Mouse (Mus musculus) c-Kit-positive CD71-positive TER-119-positive erythroid progenitor cells, embryonic 14.5 days (primary cell): ENCODE results near the gene Dnajc13.

ENCODE experiments used
- DNase-seq: peaks from one replicate; pipeline ENCODE4 v3.0.0-alpha.2; 2013; ENCODE audit warnings: low spot score

Dnajc13 gene

DNA sequence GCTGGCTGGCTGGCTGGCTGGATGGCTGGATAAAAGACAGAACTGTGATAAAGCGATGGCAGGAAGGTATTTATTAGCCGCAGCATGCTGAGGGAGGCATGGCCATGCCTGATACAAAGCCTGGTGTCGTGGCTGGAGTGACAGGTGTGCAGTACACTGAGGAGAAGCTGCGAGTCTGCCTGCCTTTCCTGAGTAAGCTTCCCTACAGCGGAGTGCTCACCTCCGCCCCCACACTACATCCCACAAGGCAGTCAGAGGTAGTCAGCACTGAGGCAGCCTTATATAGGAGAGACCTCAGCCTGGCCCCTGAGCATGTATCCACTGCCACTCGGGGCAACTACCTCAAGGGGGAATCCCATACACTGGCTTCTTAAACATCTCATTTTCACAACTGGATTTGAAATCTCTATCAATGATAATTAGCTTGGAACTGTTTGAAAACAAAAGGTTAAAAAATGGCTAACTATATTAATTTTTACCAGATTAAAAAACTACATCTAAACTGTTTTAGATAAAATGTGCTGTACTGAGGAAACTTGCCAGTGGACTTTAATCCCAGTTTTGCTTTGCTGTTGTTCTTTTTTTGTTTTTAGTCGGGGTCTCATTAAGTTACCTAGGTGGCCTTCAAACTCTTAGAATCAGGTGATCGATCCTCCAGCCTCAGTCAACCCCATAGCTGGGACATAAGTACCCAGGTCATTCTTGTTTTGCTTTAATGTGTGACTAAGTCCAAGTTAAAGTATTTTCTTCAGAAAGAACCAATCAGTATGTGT lies 8.1 kb downstream of the Dnajc13 start:
- no peak for DNase-seq

DNA sequence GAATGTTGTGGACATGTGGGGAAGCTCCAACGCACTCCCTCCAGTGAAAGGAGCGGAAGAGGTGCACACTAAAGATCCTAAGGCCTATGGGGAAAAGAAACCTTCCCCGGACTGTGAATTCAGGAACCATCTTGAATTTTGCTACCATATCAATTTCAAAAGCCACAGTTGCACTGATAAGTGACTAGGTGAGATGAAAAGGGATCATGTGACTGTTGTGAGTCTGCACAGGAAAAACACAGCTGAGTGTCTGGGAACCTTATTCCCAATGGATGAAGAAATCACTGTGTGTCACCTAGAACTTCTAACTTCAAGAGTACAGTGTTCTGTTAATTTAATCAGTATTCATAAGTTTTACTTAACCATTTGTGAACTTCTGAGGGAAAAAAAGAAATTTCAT lies 10.1 kb downstream of the Dnajc13 start:
- DNase-seq, result no peak

DNA sequence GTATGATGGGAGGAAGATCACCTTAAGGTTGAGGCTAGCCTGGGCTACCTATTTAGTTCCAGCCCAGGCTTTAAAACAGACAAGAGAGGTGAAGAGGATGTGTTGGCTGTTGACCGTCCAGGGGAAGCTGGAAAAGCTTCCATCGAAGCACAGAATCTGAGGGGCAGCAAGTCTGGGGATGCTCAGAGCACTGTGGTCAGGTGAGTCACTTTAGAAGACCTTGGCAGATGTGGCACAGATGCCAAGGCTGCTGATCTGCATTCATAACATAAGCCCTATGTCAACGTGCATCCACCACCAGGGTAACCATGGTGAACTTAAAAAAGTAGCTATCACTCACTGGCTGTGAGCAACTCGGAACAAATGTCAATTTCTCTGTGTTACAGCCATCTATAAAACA lies 11.0 kb downstream of the Dnajc13 start:
- no peak for DNase-seq

DNA sequence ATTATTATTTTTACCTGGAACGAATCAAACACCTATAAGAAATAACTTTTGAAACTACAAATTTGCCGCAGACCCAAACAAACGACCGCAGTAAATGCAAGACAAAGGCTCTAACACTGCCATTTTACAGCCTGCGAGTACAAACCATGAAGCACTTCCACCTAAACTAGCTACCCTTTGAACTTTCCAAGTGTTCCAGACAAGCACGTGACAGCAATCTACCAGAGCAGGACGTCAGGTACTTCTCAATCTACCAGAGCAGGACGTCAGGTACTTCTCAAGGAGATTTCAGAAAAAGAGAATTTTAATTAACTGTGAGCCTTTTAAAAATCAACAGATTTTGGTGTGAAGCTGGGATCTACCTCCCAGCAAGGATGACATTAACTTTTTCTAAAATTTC lies 11.6 kb downstream of the Dnajc13 start:
- DNase-seq, result no peak

DNA sequence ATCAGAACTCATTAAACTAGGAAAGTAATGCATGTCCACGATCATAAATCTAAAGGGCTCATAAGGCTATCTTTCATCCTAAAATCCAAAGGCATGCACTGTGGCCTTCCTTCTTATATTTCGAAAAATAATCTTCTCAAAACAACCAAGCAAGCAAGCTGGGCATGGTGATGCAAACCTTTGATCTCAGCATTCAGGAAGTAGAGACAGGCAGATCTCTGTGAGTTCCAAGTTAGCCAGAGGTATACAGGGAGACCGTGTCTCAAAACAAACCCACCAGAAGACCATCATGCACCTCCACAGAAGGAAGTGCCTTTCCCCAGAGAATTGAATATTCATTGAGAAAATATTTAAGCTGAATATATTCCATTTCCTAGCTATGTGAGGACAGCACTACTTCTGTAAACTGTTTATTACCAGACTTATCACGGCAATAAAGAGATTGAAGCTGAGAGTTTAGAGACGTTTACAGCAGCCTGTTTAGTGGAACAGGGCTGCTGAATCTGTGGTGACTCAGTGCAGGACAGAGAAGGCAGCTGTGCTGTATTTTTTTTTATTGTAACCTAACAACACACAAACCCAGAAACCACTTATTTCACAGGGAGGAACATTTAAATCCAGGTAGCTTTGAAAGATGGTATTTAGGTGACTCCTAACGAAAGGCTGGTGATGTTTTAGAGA lies 15.3 kb downstream of the Dnajc13 start:
- DNase-seq, result no peak

DNA sequence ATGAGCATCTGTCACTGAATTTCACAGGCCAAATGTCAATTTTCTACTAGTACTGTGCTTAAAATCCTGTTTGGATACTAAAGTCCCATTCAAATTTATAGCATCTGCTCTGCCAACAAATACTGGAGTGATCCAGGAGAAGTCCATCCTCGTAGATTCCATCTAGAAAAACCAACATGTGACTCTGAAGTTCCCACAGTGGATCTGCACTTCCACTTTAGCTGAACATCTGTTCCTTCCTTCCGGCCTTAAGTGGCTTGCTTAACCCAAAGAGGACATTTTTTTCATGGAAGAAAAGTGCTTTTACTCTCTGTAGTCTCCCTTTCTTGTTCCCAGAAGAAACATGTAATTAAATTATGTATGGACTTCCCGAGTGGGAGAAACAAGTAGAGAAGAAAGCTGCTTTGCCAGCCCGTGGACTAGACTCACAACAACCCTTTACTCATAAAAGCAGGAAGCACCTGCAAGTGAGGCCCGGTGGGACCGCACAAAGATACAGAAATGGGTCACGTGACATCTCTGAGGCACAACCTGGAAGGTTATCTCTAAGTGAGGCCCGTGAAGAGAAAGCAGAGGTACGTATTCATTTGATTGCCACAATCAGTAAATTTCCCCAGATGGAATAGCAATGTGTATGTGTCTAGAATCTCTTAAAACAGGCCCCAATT lies 18.8 kb downstream of the Dnajc13 start:
- DNase-seq, result no peak

DNA sequence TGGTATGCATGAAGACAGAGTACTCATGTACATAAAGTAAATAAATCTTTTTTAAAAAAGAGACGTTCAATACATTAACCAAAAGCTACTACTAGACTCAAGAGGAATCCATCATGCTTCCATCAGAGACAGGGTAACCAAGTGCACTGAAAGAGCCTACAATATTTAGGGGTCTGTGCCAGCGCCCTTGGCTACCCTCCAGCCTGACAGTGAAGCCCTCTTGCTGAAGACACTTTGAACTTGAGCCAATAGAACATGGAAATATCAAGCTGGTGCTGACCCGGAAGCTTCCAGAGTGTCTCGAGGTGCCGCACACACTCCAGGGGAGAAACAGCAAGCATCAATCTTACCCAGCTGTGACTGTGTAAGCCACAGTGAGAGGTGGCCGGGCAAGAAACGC lies 22.6 kb downstream of the Dnajc13 start:
- no peak for DNase-seq

DNA sequence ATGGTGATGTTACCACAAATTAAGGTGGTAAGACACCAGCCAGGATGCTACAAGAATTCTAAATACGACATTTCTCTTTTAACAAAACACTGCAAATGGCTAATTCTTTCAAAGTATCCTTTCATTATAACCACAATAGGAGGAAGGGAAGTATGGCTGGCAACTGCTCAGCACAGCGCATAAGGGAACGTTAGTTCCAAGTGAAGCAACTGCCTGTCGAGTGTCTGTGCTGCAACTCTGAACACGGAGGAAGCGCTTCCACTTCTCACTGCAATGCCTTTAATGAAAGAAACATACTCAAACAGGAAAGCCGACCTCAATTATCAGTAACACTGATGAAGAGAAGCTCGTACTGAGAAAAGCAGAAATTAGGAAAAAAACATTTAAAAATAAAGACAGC lies 23.7 kb downstream of the Dnajc13 start:
- no peak for DNase-seq

DNA sequence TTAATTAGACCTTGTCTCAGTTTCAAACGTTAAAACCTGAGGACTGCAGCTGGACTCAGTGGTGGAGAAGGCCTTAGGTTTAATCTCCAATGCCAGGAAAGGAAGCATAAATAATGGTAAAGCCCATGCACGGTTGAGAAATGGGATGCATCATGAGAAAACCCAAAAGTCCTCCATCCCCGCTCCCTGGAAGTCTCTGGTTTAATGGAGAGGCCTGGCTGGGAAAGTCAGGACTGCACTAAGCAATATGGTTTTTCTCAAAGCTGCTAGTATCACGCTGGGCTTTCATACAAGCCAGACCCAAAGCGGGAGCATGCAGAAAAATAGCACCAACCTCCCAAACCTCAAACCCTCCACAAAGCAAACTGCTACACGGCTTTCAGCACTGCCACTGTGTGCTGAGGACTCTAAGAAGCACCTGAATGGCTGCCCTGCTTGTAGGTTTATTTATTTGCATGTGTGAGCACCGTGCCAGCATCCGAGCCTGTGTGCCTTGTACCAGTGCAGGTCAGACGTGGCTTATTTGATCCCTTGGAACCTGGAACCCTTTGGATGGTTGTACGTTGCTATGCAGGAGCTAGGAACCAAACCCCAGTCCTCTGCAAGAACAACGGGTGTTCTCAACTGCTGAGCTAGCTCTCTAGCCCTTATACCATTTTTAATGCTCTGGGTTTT lies 26.3 kb downstream of the Dnajc13 start:
- no peak for DNase-seq

DNA sequence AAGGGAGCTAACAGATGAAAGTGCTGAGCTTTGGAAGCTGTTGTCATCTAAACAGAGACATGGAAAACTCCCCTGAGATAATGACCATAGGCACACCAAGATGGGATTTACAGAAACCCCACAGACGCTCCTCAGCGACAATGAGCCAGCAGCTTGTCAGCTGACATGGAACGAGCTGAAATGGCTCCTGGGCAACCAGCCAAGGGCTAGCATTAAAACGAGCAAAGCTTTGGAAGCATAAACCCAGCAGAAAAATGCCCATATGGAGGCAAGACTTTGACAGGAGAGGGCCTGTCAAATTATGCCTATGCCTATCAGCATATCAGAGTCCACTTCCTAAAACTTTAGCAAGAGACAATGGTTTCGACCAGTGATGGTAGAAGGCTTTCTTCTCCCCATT lies 27.0 kb downstream of the Dnajc13 start:
- DNase-seq, result no peak

DNA sequence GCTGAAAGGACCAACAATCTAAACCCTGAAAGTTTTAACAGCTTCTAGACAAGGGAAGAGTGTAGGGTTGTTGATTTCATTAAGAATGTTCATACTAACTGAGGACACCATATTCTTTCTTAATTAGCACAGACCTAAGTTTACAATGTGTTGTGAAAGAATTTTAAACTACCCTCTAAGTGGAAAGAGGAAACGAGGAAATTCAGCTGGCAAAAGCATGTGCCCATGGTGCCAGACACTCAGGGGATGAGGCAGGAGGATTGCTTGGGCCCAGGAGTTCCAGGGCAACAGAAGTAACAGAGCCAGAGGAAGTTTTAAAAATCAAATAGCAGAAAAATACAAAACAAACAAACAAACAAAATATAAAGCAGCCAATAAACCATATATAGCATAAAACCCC lies 28.9 kb downstream of the Dnajc13 start:
- no peak for DNase-seq

DNA sequence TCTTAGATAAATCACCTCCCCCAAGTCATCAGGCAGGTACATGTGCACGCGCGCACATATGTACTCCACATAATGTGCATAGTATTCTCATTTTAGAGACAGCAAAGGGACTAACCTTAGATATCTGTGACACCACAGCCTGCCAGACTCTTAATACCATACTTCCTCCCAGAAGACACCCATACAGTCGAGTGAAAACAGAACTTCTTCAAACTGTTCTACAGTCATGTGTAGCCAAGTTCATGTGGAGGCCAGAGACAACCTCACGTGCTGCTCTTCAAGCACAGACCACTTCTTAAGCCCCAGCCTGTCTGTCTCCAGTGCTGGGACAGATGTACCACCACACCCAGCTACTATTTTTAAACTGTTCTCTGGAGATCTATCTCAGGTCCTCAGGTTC lies 29.7 kb downstream of the Dnajc13 start:
- no peak for DNase-seq

DNA sequence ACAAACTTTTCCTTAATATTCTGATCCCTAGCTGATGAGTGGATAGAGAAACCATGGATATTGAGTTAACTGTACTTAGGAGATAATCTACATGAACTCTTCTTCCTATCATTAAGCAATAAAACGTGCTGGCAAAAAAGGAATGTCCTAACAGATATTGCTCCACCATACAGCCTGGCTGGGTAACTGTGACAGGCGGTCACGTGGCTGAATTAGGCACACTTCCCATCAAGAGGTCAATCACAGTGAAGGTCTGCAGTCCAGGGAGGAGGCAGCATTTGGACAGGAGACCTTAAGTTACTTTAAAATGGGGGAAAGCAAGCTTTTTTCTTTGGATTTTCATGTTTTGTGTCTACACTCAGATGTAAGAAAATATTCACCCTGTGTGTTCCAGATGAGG lies 30.7 kb downstream of the Dnajc13 start:
- no peak for DNase-seq

DNA sequence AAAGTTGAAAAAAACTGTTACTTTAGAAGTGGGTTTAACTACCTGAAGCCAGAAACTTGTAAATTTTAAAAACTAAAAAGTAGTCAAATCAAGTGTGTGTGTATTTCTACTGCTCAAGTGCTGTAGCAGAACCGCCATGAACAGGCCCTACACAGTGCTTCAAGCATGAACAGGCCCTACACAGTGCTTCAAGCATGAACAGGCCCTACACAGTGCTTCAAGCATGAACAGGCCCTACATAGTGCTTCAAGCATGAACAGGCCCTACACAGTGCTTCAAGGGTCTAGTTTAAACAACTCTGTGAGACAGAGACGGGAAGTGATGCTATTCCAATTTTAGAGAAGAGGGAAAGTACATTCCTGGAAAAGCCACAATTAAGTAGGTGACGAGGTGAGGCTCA lies 51.3 kb downstream of the Dnajc13 start:
- no peak for DNase-seq

DNA sequence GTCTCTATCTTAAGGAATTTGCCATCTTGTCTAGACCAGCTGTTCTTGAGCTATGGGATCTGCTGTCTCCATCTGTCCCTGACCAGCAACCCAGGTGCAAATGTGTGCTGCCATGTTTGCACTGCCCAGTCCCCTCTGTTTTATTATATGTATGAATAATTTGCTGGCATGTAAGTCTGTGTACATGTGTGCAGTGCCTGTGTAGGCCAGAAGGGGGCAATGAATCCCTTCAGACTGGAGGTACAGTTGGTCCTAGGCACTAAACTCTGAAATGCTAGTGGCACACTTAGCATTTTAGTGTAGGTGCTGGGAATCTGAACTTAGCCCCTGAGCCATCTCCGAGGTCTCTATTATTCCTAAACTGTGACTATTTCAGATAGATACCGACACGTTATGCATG lies 58.9 kb downstream of the Dnajc13 start:
- peak; percentile 44 for DNase-seq

DNA sequence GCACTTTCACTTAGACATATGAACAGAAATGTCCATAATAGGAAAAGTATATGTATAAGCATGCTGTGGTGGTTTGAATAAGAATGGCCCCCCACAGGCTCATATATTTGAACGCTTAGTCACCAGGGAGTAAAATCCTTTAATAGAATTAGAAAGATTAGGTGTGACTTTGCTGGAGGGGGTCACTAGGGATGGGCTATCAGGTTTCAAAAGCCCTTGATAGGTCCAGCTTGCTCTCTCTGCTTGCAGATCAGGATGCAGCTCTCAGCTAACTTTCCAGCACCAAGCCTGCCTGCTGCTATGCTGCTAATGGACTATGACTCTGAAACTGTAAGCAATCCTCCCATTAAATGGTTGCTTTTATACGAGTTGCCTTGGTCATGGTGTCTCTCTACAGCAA lies 68.2 kb downstream of the Dnajc13 start:
- no peak for DNase-seq

DNA sequence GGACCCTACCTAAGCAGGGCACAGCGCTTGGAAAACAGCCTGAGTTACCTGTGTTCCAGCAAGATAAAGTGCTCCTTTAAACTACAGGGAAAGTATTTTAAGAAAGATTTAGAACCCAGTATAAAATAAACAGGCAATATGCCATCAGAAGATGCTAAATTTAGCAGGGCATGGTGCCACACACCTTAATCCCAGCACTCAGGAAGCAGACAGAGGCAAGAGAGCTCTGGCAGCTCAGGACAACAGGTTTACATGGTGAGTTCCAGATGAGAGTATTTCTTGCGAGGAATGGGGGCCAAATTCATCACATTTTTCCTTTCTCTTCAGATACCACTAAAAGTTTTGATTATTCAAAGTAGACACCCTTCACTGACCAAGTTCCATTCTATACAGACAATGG lies 68.8 kb downstream of the Dnajc13 start:
- DNase-seq, result no peak

DNA sequence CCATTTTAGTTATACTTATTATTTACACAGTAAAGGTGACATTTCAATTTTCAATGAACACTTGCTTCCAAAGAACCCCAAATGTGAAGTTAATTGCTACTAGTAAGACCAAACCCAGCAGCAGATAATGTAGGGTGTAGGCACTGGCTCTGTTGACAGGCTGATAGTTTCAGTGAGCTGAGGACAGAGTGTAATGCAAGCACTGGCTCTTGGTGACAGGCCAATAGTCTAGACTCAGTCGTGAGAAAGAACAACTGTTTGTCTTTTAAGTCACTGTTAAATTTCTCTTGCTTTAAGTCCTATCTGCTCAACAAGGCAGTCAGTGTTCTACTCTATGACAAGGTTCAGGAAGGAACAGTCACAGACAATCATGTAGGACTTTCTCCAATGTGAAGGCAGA lies 69.4 kb downstream of the Dnajc13 start:
- no peak for DNase-seq

DNA sequence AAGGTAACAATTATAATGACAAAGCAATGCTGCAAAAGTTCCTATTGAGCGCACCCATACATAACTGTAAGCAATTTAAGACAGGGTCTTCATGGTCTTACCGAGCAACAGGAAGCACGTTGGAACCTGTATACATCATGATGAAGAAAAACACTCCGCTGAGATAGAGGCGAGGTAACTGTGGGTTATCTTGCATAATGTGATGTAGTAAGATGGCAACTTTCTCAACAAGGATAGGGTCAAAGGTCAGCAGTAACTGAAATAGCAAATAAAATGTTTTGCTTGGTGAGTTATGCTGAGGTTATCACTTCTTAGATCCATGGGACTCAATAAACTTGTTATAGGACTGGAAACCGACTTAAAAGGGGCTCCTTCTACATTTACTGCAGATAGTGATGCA lies 70.2 kb downstream of the Dnajc13 start:
- DNase-seq, result no peak

DNA sequence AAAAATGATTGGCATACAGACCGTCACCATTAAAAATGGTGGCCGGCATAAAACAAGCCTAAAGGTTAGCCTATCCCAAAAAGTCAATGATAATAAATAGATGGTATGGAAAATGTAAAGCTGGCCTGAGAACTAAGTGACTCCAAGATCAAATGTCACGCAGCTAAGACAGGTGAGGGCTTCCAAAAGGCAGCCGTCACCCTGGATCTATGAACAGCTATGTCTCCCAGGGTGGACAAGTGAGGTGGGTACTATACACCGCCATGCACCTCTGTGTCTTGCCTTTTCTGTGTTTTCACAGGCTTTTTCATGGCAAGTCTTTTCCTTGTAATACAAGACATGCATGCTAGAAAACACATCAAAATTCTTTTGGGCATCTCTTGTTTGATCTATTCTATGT lies 73.1 kb downstream of the Dnajc13 start:
- DNase-seq, result no peak

DNA sequence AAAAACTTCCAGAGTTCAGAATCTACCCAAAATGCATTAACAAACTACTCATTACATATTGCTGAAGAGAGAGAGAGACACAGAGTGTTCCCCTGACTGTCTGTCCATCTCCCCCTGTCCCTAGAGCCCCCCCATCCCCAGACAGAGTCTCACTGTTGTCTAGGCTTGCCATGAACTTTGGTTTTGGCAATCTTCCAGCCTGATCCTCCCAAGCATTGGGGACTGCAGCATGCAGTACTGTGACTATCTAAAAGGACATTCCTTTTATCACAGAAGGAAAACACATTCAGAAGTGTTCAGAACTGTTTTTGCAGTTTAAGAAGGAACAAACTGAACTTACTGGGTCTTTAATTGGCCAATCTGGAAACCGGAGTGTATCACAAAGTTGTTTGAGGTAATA lies 74.0 kb downstream of the Dnajc13 start:
- DNase-seq, result no peak

DNA sequence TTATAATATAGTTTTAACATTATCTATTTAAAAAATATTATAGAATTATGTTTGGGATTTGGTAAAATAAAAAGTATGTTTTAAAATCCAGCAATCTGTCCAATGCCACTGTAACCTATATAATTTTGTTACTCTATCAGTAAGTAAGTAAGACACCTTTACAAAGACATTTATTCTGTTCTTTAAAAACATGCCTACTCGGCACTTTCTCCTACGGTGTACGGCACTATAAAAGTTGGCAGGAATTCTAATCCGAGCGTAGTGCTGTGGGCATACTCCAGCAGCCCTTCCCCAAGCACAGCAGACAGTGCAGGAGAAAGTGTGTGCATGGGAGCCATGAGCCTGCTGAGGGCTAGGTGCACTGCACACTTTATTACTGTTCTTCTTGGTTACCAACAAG lies 75.7 kb downstream of the Dnajc13 start:
- DNase-seq, result no peak

DNA sequence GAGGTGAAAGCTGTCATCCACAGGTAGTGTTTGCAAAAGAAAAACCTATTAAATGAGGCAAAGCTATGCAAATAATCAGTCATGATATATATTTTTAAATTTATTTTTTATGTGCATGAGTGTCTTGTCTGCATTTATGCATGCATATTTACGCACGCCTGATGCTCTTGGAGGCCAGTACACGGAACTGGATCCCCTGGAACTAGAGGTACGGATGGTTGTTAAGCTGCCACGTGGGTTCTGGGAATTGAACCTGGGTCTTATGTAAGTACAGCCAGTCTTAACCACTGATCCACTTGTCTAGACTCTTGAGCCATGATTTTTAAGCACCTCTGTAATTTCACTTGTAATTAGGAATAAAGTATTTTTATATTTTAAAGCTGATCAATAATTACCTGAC lies 79.5 kb downstream of the Dnajc13 start:
- DNase-seq, result no peak
